Mouse (Mus musculus): ENCODE measurements around the gene Nans. TPM values are rescaled to one million over a fixed set of nuclear protein-coding genes. Genes with fewer than 3 reads are reported as not detected.

Nans gene
- total RNA-seq, 2 experiments from 2014 or later: 34.0 to 39.6 TPM

GRCm38 (mm10) chr4:46479081-46479480, 10.0 kb upstream of the Nans start:
- no peak for DNase-seq (ENCODE audit: low spot score in 2 of 2)

GRCm38 (mm10) chr4:46485696-46486417, 3.2 kb upstream of the Nans start:
- peak; percentile 28 to 50 for DNase-seq (ENCODE audit: low spot score in 2 of 2)

GRCm38 (mm10) chr4:46487348-46487747, 1.7 kb upstream of the Nans start:
- peak; percentile 28 to 43 for DNase-seq (ENCODE audit: low spot score in 2 of 2)

DNA sequence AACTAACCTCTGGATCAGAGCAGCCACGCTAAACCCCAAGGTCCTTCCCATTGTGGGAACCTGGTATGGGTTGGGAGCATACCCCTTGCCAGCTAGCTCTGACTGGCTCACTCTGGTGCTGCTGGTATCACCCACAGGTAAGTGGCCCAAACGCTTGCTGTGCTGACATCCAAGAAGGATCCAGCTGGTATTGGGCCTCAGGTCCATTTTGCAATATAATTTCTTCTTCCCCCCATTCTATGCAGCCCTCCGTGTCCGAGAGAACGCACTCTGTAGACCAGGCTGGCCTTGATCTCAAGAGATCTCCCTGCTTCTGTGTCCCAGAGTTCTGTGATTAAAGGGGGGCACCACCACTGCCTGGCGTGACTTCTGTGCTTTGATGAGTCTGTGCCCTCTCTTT, 4.0 kb downstream of the Nans start:
- DNase-seq (ENCODE audit: low spot score in 2 of 2): no peak

DNA sequence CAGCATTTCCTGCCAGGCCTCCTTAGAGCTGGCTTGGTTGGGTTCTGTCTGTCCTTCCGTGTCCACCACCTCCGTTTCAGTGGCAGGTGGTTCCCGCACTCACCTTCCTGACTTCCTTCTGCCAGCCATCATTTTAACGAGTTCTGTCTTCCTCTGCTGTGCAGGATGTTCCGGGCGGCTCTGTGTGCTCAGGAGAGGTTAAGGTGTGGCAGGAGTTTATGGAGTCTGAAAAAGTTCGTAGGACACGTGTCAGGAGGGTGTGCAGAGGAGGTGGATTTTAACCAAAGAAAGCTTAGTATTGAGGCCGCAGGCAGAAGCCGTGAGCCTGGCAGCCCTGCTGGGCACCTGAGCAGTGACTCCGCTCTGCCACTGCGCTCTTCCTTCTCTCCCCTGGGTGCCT, 6.5 kb downstream of the Nans start:
- no peak for DNase-seq (ENCODE audit: low spot score in 2 of 2)

GRCm38 (mm10) chr4:46497286-46497892, 8.3 kb downstream of the Nans start:
- DNase-seq (ENCODE audit: low spot score in 2 of 2): peak; percentile 74 to 75

DNA sequence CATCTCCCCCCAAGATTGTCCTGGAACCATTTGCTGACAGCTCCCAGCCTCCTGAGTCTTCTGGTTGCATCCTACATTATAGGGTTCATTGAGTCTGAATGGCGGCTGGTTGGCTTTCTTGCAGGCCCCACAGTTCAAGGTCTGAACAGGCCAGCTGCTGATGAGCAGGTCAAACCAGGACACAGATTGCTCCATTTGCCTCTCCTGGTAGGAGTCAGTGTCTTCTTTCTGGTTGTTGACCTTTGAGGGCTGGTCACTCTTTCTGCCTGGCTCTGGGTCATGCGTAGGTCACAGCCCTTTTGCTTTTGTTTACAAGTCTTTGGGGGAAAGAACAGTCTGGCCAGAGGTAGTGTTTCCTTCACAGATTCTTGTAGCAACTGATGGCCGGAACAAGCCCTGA, 9.5 kb downstream of the Nans start:
- no peak for DNase-seq (ENCODE audit: low spot score in 2 of 2)

DNA sequence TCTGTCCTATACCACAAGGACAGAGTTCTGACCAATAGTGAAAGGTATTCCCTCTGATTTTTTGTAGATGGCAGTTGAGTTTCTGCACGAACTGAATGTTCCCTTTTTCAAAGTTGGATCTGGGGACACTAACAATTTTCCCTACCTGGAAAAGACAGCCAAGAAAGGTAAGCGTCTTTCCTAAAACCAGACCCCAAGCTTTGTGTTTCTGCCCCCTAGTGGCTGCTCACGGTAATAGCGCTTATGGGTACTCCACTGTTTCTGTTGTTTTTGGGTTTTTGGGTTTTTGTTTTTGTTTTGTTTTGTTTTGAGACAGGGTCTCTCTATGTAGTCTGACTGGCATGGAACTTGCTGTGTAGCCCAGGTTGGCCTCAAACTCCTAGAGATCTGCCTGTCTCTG, 9.9 kb downstream of the Nans start:
- DNase-seq (ENCODE audit: low spot score in 2 of 2): peak; percentile 46 to 62

- DNase-seq (ENCODE audit: low spot score in 2 of 2): no peak
Measured at GRCm38 (mm10) chr4:46502606-46503502, 13.8 kb downstream of the Nans start.

DNA sequence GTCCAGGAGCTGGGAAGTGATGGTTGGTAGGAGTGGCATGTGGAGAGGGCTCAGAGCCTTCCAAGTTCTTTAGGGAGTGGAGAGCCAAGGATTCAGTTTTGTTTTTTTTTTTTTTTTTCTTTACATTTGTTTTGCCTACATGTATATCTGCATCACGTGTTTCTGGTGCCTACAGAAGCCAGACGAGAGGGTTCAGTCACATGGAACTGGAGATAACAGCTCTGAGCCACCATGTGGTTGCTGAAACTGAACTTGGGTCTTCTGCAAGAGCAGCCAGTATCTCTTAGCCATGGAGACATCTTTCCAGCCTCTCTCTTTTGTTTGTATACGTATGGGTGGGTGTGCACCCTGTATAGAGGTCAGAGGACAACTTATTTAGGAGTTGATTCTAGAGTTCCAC, 14.8 kb downstream of the Nans start:
- no peak for DNase-seq (ENCODE audit: low spot score in 2 of 2)

DNA sequence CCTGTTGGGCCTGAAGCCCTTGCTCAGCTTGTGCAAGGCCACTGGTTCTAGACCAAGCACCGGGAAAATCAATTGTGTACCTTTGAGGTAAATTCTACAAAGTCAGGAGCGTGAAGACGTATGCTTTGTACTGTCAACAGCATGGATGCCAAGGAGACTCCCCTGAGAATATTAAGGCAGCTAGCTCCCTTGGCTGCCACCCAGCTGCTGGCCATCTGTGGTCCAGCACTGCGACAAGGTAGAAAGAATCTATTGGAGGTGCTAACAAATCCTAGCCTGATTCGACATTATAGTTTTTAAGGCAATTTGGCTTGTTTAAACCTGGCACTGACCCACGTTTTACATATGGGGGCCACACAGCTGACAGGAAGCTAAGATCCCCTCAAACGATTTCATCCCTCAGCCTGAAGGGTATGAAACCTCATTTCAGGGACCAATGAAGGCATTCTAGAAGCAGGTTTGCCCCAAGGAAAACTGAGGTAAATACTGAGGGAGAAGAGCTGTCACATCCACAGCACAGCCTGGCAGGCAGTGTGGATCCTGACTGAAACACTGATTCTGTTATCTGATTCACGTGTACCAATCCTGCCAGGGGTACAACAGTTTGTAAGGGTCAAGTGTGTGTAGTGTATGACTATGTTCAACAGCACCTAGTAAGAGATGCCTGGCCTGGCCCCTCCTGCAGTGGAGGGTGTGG, 16.5 kb downstream of the Nans start:
- DNase-seq (ENCODE audit: low spot score in 2 of 2): no peak

GRCm38 (mm10) chr4:46506801-46507610, 18.0 kb downstream of the Nans start:
- DNase-seq (ENCODE audit: low spot score in 2 of 2): peak; percentile 93 to 96

DNA sequence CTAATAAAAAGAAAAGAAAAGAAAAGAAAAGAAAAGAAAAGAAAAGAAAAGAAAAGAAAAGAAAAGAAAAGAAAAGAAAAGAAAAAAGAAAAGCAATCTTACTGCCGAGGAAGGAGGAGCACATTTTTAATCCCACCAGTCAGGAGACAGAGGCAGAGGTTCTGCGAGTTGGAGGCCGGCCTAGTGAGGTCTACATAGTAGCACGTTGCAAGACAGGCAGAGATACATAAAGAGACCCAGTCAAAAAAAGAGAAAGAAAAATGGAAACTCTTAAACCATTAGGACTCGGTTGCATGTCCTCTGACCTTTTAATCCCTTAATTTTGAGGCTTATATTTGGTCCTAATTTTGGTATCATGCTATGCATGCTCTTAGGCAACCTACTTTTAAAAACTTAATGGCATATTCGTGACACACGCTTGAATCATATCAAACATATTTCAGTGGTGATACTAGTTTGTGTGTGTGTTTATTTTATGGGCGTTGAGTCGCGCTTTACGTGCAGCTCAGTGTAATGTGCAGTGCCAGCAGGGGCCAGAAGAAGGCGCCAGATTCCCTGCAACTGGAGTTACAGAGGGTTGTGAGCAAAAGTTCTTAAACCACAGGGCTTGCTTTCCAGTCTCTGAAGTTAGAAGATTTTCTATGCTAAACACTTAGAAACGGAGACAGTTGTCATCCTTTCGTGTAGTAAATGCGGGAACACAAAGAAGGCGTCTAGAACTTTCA, 18.9 kb downstream of the Nans start:
- DNase-seq (ENCODE audit: low spot score in 2 of 2): peak; percentile 79 to 81

DNA sequence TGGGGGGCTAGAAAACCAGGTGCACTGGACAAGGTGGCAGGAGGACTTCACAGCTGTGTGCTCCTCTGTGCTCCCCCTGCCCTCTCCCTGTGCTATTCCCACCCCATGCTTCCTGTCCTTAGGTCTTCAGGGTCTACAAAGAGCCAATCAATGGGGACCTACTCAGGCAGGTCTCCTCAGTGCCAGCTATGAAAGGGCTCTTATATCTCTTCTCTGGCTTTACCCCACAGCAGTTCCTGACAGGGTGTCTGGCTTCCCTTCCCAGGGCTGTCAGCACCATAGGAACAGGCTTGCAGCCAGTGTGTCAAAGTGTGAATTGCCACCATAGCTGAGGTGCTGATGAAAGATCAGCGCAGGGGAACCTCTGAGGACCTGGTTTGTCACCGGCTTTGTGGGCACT, 31.4 kb downstream of the Nans start:
- no peak for DNase-seq (ENCODE audit: low spot score in 2 of 2)

GRCm38 (mm10) chr4:46521457-46521856, 32.4 kb downstream of the Nans start:
- no peak for DNase-seq (ENCODE audit: low spot score in 2 of 2)

DNA sequence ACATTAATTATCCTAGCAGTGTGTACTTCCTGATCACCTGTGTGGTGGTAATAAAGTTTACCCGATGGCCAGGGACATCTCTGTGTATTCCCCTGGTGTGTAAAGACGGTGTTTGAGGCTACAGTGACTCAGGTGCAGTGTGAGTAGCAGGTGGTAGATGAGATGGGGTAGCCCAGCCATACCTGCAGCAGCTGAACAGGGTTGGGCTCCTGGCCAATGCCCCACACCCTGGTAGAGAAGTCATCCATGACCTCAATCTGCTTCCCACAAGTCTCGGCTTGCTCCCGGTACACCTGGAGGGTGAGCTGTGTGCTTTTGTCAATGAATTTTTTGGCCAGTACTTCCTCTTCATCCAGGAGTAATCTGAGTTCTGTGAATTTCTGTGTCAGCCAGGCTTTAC, 34.3 kb downstream of the Nans start:
- DNase-seq (ENCODE audit: low spot score in 2 of 2): no peak

DNA sequence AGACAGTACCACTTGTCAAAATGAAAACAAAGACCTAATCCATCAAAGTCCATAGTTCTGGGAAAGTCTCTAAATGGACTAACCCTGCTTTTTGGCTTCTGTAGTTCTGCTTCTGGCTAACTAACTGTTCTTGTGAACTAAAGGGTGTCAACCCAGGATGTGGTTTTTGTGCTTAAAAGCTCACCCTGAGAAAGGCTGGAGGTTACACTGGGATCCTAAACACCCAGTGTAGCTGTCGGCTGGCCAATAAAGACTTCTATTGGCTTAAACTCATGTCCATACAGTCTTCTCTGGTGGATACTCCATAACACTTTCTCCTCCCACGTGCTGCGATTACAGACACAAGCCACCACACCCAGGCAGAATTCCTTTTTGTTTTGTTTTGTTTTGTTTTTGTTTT, 37.2 kb downstream of the Nans start:
- no peak for DNase-seq (ENCODE audit: low spot score in 2 of 2)

- DNase-seq (ENCODE audit: low spot score in 2 of 2): no peak
Measured at GRCm38 (mm10) chr4:46526798-46527557, 37.9 kb downstream of the Nans start.

GRCm38 (mm10) chr4:46527558-46527926, 38.5 kb downstream of the Nans start:
- DNase-seq (ENCODE audit: low spot score in 2 of 2): no peak

Measured in layer of hippocampus, postnatal 10 days (tissue).